Mouse (Mus musculus) gonadal fat pad, adult 2 months (tissue): ENCODE data around the gene Chrnd. TPM values are rescaled to one million over a fixed set of nuclear protein-coding genes. Genes with fewer than 3 reads are reported as not detected.

ENCODE experiments used
- DNase-seq: peaks from one replicate; pipeline ENCODE4 v3.0.0-alpha.2; 2012; ENCODE audit warnings: low read depth
- polyA plus RNA-seq: library from polyadenylated mRNA; depleted of rRNA; stranded (reverse); fragments of >200 nt; gene quantifications from 2 replicates; pipeline ENCODE4 v1.2.3, GENCODE M21; 2012; rRNA removed

The Chrnd gene
- polyA plus RNA-seq, result 0.03 TPM in 1 of 2 replicates, not detected in the other

GRCm38 (mm10) chr1:87190429-87190828 is at the start of gene Chrnd:
TSS of gene Chrnd (plus strand) at chr1:87190607.
- DNase-seq, result no peak

DNA sequence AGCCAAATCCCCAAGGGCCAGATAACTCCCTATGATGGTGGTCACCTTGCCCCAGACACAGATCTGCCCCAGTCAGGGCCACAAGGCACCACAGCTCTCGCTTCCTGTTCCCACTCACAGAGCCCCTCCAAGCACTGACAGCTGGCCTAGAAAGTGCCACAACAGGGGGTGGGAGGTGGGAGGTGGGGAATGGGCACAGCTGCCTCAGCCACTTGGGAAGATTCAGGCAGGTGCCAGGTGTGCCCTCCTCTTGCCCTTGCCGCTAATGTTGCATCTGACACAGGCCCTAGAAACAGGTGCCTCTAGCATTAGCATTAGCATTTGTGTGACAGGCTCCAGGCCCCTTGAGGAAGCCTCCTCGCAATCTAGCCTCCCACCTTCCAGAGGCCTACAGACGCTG is 48.9 kb upstream of the Chrnd start:
- no peak for DNase-seq

DNA sequence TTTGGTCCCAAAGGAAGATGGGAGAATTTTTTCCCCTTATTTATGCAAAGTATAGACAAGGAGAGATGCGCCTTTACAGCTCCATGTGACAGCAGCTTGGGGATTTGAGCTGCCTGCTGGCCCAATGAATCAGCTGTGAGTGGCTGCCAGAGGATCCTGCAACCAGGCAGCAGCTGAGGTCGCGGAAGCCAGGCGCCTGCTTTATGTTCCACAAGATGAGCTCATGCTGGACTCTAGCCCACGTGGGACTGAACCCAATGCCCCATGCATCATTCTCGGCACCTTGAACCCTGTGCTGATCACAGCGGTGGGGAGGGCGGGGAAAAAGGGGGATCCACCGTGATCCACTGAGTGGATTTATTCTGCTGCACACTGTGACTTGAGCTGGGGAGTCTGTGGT is 48.0 kb upstream of the Chrnd start:
- DNase-seq, result no peak

DNA sequence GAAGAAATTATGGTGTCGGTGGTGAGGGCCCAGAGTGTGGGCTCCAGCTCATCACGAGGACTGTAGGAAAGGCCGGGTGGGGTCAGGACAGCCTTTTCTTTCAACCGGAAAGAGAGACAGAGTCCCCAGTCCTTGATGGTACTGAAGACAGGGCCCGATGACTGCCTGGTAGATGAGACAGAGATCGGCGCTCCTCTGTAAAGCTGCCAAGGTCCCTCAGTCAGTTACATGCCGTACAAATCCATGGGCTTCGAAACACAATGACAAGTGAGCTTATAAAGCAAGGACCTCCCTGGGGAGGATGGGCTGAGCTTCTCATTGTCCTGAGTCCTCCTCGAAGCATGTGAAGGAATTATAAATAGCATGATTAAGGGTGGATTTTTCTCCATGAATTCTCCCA is 47.3 kb upstream of the Chrnd start:
- no peak for DNase-seq

- no peak for DNase-seq
Measured at GRCm38 (mm10) chr1:87149422-87149821, 41.0 kb upstream of the Chrnd start.

DNA sequence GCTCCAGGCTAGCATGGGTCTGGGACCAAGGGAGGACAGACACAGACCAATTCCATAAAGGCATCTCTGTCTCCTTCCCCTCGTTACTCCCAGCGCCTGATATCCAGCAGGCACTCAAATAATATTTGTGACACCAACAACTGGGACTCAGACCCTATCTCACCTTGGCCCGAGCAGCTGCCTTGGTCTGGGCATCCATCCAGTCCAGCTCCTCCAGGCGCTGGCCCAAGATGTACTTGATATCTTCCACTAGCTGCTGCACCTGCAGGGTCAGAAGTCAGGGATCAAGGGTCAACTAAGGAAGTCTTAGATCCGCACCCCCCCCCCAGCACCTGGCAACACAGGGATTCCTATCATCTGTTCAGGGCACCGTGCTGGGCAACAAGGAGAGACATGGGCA is 39.1 kb upstream of the Chrnd start:
- DNase-seq, result no peak

DNA sequence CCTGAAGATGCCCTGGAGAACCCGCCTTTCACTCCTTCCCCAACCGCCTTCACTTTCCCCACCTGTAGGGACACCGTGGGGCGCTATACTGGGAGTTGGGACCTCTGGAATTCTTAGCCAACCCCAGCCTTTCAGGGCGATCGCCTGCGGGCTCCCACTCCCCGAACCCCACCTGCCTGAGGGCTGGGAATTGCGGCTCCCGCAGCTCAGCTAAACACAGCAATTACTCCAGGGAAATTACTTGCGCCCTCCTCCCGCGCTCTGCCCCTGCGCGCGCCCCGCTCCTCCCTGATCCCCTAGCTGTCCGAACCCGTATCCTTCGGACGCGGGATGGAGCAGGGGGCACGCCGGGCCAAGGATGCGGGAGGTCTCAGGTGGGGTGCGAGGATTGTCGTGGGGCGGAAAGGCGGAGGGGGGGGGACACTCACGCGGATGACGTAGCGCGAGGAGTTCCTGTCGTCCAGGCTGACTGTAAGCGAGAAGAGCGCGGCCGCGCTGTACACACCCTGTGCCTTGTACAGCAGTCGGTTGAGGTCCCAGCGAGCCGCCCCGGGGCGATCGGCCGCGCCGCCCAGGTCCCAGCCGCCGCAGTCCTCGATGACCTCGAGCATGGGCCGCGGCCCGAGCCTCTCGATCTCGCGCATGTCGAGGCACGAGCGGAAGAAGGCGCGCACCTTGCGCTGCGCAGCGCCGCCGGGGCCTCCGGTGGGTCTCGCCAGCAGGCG is 36.5 kb upstream of the Chrnd start:
- DNase-seq, result no peak

DNA sequence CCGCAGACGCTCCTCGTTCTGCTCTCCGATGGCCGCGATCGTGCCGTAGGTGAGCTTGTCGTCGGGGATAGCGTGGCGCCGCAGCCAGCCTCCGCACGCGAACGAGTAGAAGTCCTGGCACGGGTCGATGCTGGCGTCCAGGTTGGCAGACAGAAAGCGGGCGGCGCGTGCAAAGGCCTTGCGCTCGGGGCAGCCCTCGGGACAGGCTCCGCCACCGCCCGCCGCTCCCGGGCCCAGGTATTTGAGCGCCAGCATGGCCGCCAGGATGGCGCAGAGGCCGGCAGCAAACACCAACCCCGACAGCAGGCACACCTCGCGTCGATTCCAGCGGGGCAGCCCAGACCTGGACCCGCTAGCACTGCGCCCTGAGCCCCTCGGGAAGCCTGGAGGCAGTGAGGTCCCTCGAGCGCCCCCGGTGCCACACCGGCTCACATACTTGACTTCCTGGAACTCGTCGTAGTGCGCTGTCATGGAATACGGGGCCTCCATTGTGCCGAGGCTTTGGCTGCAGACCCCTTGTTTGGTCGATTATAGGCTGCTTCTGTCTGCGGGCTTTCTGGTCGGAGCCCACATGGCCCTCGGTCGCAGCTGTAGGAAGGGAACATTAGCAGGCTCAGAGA is 35.8 kb upstream of the Chrnd start:
- DNase-seq, result no peak

GRCm38 (mm10) chr1:87155531-87156198 is 34.7 kb upstream of the Chrnd start:
- no peak for DNase-seq

DNA sequence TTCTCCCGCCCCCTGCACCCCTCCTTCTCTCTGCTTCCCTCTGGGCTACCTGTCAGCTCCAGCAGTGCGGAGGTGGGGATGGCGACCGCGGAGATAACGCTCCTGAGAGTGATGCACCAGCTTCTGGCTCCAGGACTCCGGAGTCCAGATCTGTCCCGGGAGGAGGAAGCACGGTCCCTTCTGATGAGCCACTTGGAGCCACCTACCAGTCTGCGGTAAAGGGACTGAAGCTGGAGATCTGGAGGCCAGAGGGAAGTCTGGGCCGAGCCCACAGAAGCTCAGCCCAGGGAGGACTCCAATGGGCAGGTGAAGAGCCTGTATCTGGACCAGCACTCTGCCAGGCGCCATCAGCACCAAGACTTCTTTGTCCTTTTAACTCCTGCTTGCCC is 34.2 kb upstream of the Chrnd start, which contains the start of gene Ecel1:
Gene Ecel1, minus strand, starts transcription at position 323 of the 389 bp plus-strand sequence.
- DNase-seq, result no peak

DNA sequence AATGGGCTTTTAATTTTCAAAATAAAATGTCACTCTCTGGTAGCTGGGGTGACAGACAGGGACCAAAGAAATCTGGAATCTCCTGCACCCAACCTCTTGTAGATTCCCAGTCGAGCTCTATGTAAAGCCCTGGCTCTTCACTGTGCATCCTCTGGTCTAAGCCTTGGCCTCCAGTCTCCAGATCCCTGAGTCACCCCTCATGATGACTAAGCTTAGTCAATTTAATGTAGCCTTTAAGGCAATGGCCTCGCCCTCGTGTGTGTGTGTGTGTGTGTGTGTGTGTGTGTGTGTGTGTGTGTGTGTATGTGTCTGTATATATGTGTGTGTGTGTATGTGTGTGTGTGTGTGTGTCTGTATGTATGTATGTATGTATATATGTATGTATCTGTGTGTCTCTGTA is 31.0 kb upstream of the Chrnd start:
- DNase-seq, result no peak

DNA sequence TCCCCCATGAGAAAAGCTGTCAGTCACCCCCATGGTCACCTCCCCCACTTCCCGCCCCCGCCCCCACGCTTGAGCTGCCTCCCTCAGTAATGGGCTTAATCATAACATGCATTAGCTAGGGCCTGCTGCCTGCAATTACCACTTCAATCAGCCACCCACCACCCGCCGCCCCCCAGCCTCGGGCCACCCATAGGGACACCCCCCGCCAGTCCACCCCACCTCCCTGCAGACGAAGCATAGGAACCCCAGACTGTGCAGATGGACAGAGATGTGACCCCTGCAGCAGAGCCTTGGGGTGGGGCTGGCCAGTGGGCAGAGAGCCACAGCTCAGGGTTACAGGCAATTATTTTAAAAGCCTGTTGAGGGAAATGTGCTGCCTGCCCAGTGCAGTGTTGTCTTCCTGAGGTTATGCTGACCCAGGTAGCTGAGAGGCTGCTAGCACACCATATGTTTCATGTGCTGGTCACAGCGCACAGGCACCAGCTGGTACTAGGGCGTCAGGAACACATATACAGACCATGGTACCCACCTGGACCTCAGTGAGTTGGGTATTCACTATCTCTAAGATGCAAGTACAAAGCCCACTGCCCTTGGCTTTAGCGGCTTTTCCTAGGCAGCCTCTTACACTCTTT is 26.1 kb upstream of the Chrnd start:
- no peak for DNase-seq

DNA sequence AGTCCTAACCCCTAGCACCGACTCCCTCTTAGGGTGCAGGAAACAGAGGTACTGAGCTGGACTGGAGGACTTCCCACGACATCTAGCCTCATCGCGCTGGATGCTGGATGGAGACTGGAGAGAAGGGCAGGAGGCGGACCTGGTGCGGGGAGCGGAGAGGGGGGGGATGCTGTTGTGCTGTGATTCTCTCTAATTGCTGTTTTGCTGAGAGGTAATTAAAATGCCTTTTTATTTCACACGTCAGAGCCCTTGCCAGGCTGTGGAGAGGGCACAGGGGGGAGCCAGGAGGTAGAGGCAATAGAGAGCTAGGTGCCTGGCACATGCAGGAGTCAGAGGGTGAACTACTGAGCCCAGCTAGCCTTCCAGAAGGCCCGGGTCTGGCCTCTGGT is 25.6 kb upstream of the Chrnd start:
- no peak for DNase-seq

GRCm38 (mm10) chr1:87170458-87170857 is 19.9 kb upstream of the Chrnd start:
- DNase-seq, result no peak

DNA sequence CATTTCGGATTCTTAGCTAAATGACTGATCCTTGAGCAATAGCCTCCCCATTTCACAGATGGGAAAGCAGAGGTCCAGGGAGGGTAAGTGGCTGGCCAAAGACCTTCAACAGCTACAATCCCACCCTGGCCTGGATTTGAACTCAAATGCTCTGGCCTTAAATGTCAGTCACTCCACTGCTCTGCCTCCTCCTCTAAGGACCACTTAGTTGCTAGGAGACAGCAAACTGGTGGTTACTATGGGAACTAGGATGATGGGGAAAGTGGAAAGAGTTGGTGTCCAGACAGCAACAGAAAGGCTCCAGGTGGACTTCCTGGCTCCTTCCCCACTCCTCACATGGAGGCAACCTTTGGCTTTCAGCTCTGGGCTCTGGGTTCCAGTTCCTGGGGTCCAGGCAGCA is 19.1 kb upstream of the Chrnd start:
- no peak for DNase-seq

DNA sequence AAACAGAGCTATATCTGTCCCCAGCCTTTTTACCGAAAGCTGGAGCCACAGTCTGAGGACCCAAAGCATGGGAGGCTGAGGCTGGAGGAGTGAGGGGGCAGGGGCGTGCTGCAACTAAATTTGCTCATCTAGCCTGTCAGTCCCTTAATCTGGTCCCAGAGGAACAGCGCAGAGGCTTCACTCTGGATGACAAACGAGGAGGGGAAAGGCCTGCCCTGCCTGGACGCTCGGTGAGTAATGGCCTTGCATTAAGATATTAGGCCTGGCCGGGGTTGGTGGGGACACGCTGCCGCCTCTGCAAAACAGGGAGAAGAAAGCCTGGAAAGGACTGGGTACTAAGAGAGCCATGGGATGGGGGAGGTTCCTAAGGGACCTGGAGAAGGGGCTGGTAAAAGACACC is 18.1 kb upstream of the Chrnd start:
- DNase-seq, result no peak

DNA sequence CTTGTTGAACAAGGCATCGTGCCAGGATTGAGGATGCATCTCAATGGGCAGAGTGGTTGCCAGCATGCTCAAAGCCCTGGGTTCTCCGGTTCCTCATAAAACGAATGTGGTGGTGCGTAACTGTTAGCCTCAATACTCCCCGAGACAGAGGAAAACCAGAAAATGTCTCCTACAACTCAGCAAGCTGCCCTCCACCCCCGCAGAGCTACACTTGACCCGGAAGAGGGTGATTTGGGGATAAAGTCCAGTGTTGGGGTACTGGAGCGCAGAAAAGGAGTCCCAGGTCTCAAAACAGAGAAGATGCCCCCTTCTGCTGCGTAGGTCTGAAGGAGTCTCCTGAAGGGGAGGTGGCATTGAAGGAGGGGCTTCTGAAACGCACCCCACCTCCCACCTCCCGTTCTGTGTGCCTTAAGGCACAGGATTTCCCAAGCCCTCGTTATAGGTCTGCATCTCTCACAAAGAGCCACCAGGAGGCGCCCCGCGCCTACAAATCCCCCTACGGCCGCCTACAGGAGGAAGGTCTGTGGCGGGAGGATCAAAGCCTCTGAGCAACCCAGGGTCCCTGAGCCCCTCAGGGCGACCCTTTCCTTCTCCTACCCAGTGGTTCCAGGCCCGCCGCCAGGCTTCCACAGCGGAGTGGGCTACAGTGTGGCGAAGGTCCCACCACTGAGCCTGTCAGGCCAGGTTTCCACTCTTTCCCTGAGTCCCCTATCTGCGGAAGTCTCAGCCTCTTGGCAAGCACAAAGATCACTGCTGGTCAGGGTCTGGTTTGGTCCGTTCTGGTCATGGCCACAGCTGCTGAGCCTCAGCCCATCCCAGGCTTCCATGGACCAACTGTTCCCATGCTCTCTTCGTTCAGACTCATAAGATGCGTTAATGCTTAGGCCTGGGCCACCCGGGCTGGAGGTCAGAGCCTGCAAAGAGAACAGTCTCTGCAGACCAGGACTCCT is 16.1 kb upstream of the Chrnd start:
- no peak for DNase-seq

DNA sequence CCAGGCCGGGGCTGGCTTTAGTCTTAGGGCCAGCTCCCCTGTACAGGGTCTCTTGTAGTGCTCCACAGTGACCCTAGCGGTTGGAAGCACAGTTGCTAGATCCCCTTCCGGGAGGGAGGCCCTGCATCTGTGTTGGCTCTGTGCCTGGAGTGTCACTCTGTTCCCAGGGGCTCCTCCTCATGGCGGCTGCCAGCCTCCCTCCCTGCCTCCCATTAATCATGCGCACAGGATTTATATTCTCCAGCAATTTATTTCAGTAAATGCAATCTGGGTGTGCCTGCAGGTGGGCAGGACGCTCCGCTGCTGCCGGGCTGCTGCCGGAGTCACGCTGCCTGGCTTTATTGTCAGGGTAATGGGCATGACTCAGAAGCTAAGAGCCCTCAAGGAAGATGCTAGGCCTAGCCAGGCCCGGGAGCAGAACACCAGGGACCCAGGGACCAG is 14.5 kb upstream of the Chrnd start:
- DNase-seq, result no peak

- DNase-seq, result no peak
Measured at GRCm38 (mm10) chr1:87180896-87181295, 9.5 kb upstream of the Chrnd start.

DNA sequence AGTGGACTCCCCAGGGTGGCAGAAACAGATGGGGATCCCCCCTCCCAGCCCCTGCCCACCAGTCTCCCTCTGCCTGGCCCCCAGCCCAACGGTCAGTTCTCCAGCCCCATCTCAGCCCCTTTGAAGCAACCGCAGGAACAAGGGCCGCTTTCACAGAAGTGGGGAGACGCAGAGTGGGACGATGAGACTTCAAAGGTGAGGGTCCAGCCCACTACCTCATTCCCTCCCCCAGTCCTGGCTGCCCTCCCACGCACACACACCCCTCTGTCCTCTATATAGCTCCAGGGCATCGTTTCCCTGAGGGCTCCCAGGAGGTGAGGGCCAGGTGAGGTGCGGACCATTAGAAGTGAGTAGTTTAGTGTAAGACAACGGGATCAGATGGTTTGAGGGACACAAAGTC is 7.4 kb upstream of the Chrnd start, which contains the start of gene Prss56:
Gene Prss56, plus strand, starts transcription at position 301 of the 400 bp plus-strand sequence.
- no peak for DNase-seq
